8 mouse cellular contexts compared by ENCODE assay signal in the genomic region with DNA sequence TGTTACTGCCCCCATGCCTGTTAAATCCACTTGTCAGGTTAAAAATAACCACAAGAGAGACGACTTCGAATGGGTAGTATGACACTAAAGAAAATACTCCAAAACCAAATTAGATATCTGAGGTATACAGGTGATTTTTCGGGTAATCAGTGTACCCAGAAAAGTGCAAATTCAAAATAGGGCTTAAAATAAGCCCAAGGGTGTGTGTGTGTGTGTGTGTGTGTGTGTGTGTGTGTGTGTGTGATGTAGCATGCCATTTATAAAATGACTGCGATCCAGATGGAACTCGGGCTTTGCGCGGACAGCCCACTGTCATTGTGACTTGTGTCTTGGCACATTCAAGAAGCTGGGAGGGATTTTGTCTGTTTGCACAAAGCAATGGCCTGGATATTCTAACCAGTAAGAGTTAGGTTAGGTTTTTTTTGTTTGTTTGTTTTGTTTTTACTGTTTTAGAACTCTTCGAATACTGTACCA. TPM values are rescaled to one million over a fixed set of nuclear protein-coding genes. Genes with fewer than 3 reads are reported as not detected.
DNase-seq lines count a peak whose midpoint lies in the region; ATAC-seq and TF ChIP-seq lines count a peak whose summit lies in the region.

No protein-coding gene starts in this region.

- peak overlapping the region; percentile 76 for H3K9ac ChIP-seq in MEL (ENCODE audit: control insufficient read depth, low read depth, low read length, poor library complexity, severe bottlenecking)
- peak overlapping the region; percentile 83 for H3K9ac ChIP-seq in embryonic facial prominence, embryonic 15.5 days
- H3K9ac ChIP-seq in intestine, embryonic 15.5 days = peak overlapping the region; percentile 97
- H3K9ac ChIP-seq in lung, postnatal 0 days (replicated peaks; ENCODE audit: low read depth) = peak overlapping the region; percentile 84
- peak overlapping the region; percentile 79 for H3K9ac ChIP-seq in stomach, embryonic 15.5 days

- no peak overlapping the region for H3K27ac ChIP-seq in MEL (ENCODE audit: control insufficient read depth, low read depth, low read length)
- peak overlapping the region; percentile 95 for H3K27ac ChIP-seq in embryonic facial prominence, embryonic 15.5 days (replicated peaks)
- H3K27ac ChIP-seq in intestine, embryonic 15.5 days = peak overlapping the region; percentile 99; the same call in 1 of the 2 replicates
- peak overlapping the region; percentile 98 for H3K27ac ChIP-seq in lung, postnatal 0 days (ENCODE audit: low read length)
- peak overlapping the region; percentile 95 for H3K27ac ChIP-seq in stomach, embryonic 15.5 days

- intact Hi-C loops in heart, postnatal 36 days (cut with DNase I) = loop anchor here (2.0 kb wide), 1 partner anchor 22 kb away; no protein-coding TSS in a partner anchor

- H3K4me2 ChIP-seq in embryonic facial prominence, embryonic 15.5 days (replicated peaks) = peak overlapping the region; percentile 76
- peak overlapping the region; percentile 68 for H3K4me2 ChIP-seq in intestine, embryonic 15.5 days (replicated peaks)
- H3K4me2 ChIP-seq in lung, postnatal 0 days (replicated peaks; ENCODE audit: low read depth, low read length) = peak overlapping the region; percentile 79
- peak overlapping the region; percentile 81 for H3K4me2 ChIP-seq in stomach, embryonic 15.5 days

- no peak for ATAC-seq in embryonic facial prominence, embryonic 15.5 days (ENCODE audit: insufficient number of reproducible peaks, low FRiP score, low TSS enrichment, low read depth)
- no peak for ATAC-seq in intestine, embryonic 15.5 days
- ATAC-seq in lung, postnatal 0 days = no peak
- no peak for ATAC-seq in stomach, embryonic 15.5 days (ENCODE audit: insufficient read depth, low FRiP score, low read depth)

- peaks cover 0 to 7% of the 10 kb centered on the region in 2 experiments; a peak in 3 of 4 replicates for H3K4me1 ChIP-seq in MEL (ENCODE audit: control insufficient read depth in 1 of 2, insufficient read depth in 2 of 2, low read length in 2 of 2)
- H3K4me1 ChIP-seq in embryonic facial prominence, embryonic 15.5 days = peaks cover 10% of the 10 kb centered on the region
- H3K4me1 ChIP-seq in intestine, embryonic 15.5 days (replicated peaks) = 0 out of 2 replicates have a peak, but pooled peaks cover 3% of the 10 kb centered on the region
- no peaks in the 10 kb centered on the region for H3K4me1 ChIP-seq in lung, postnatal 0 days (ENCODE audit: insufficient read depth, low read depth, low read length)
- H3K4me1 ChIP-seq in stomach, embryonic 15.5 days = peaks cover 5% of the 10 kb centered on the region; the same call in 1 of the 2 replicates

- peaks cover 47% of the 10 kb centered on the region for H3K79me2 ChIP-seq in MEL (ENCODE audit: control insufficient read depth, insufficient read depth, low read length, poor library complexity)

- peak; percentile 28 to 49 for DNase-seq in heart, adult 18-20 months
- DNase-seq in heart, postnatal 36 days = no peak
- DNase-seq in MEL (ENCODE audit: low read depth, low spot score) = peak; percentile 62
- peak; percentile 87 for DNase-seq in lung, postnatal 0 days (ENCODE audit: low spot score)
- no peak for DNase-seq in frontal cortex, postnatal 25 days (ENCODE audit: low spot score in 2 of 2)

- peak overlapping the region; percentile 62 to 79 for H3K4me3 ChIP-seq in MEL (ENCODE audit: control insufficient read depth in 1 of 2, insufficient read depth in 1 of 2, low read depth in 2 of 2, low read length in 2 of 2)
- peak overlapping the region; percentile 99 for H3K4me3 ChIP-seq in embryonic facial prominence, embryonic 15.5 days (replicated peaks)
- peak overlapping the region; percentile 100 for H3K4me3 ChIP-seq in intestine, embryonic 15.5 days (replicated peaks)
- H3K4me3 ChIP-seq in lung, postnatal 0 days (ENCODE audit: low read depth, low read length) = peak overlapping the region; percentile 91
- peak overlapping the region; percentile 88 for H3K4me3 ChIP-seq in stomach, embryonic 15.5 days (replicated peaks)

- no peaks in the 10 kb centered on the region for H3K9me3 ChIP-seq in MEL (replicated peaks; ENCODE audit: insufficient read depth, low read length)
- H3K9me3 ChIP-seq in embryonic facial prominence, embryonic 15.5 days (replicated peaks) = no peaks in the 10 kb centered on the region
- H3K9me3 ChIP-seq in intestine, embryonic 15.5 days = no peaks in the 10 kb centered on the region
- H3K9me3 ChIP-seq in lung, postnatal 0 days (ENCODE audit: low read length) = no peaks in the 10 kb centered on the region
- no peaks in the 10 kb centered on the region for H3K9me3 ChIP-seq in stomach, embryonic 15.5 days

- TF ChIP-seq RAD21 in MEL (IDR thresholded peaks at IDR 0.05; ENCODE audit: low read depth, low read length) = no peak

- 7% methylated on average over 8 of the region's 8 CpGs for WGBS in embryonic facial prominence, embryonic 15.5 days
- WGBS in intestine, embryonic 15.5 days = 5% methylated on average over 8 of the region's 8 CpGs
- WGBS in lung, postnatal 0 days = 3% methylated on average over 8 of the region's 8 CpGs
- WGBS in stomach, embryonic 15.5 days = 7% methylated on average over 8 of the region's 8 CpGs

- H3K27me3 ChIP-seq in MEL (ENCODE audit: control insufficient read depth in 1 of 2, insufficient read depth in 2 of 2, low read length in 2 of 2) = no peaks in the 10 kb centered on the region
- no peaks in the 10 kb centered on the region for H3K27me3 ChIP-seq in embryonic facial prominence, embryonic 15.5 days
- H3K27me3 ChIP-seq in intestine, embryonic 15.5 days (replicated peaks) = no peaks in the 10 kb centered on the region
- H3K27me3 ChIP-seq in lung, postnatal 0 days (replicated peaks; ENCODE audit: insufficient read depth, low read length) = no peaks in the 10 kb centered on the region
- H3K27me3 ChIP-seq in stomach, embryonic 15.5 days (replicated peaks) = no peaks in the 10 kb centered on the region

- peaks cover 0 to 15% of the 10 kb centered on the region in 2 experiments; a peak in 2 of 4 replicates for H3K36me3 ChIP-seq in MEL (ENCODE audit: control insufficient read depth in 1 of 2, insufficient read depth in 2 of 2, low read length in 2 of 2)
- H3K36me3 ChIP-seq in embryonic facial prominence, embryonic 15.5 days = no peaks in the 10 kb centered on the region
- 0 out of 2 replicates have a peak, but pooled peaks cover 4% of the 10 kb centered on the region for H3K36me3 ChIP-seq in intestine, embryonic 15.5 days
- H3K36me3 ChIP-seq in lung, postnatal 0 days (ENCODE audit: insufficient read depth, low read length) = no peaks in the 10 kb centered on the region
- H3K36me3 ChIP-seq in stomach, embryonic 15.5 days = no peaks in the 10 kb centered on the region

- TF ChIP-seq POLR2A in MEL (IDR thresholded peaks at IDR 0.05; ENCODE audit: control insufficient read depth in 1 of 2, insufficient read depth in 1 of 2, low read depth in 1 of 2, low read length in 2 of 2, poor library complexity in 1 of 2) = no peak

- no peak for TF ChIP-seq EP300 in MEL (IDR thresholded peaks at IDR 0.05; ENCODE audit: low read depth in 1 of 2, low read length in 2 of 2)
- no peak for TF ChIP-seq EP300 in lung, postnatal 0 days (IDR thresholded peaks at IDR 0.05)

- TF ChIP-seq CTCF in MEL (IDR thresholded peaks at IDR 0.05 in 2 of 3, conservative IDR thresholded peaks at IDR 0.05 in 1 of 3; ENCODE audit: control insufficient read depth in 1 of 3, insufficient read depth in 1 of 3, low read depth in 2 of 3, low read length in 3 of 3, poor library complexity in 1 of 3, severe bottlenecking in 1 of 3) = no peak
- no peak for TF ChIP-seq CTCF in lung, postnatal 0 days (IDR thresholded peaks at IDR 0.05)

TF ChIP-seq in MEL, 35 proteins besides CTCF, POLR2A, EP300 and RAD21 (continues in another document):
- TF ChIP-seq RCOR1 (IDR thresholded peaks at IDR 0.05; ENCODE audit: low read depth, low read length) (no peak), CHD2 (IDR thresholded peaks at IDR 0.05; ENCODE audit: low read length) (no peak), POLR2AphosphoS2 (IDR thresholded peaks at IDR 0.05; ENCODE audit: low read length) (no peak; the same call in 1 of the 2 replicates), TCF12 (IDR thresholded peaks at IDR 0.05; ENCODE audit: low read depth, low read length) (no peak)

RNA-seq across cellular contexts. Expression of gene Stard7, which starts 1.1 kb away (rescaled TPM):
- total RNA-seq in heart, adult 18-20 months (2021) = 100 to 1,000 TPM; 157 to 176 TPM
- total RNA-seq in heart, postnatal 36 days (2021) = 100 to 1,000 TPM; 157 to 170 TPM
- 87.9 and 88.0 TPM in 2 replicates for total RNA-seq in MEL (2012; rRNA removed)
- 100 to 1,000 TPM in 1 of 2 experiments, 10 to 100 TPM in 1; 87.7 to 134 TPM for polyA plus RNA-seq in MEL (2012; ENCODE audit: insufficient read depth in 1 of 2, insufficient read length in 2 of 2, low read depth in 1 of 2, low replicate concordance in 2 of 2, missing spikeins in 1 of 2)
- 63.5 and 67.6 TPM in 2 replicates for polyA plus RNA-seq in embryonic facial prominence, embryonic 15.5 days (2015; fragmentation: Nextera tagmentation; extraction: Ambion mirVana)
- polyA plus RNA-seq in intestine, embryonic 15.5 days (2015; fragmentation: Nextera tagmentation; extraction: Ambion mirVana) = 89.1 and 89.5 TPM in 2 replicates
- 34.2 and 37.9 TPM in 2 replicates for polyA plus RNA-seq in lung, postnatal 0 days (2015; fragmentation: Nextera tagmentation; extraction: Ambion mirVana)
- polyA plus RNA-seq in stomach, embryonic 15.5 days (2015; fragmentation: Nextera tagmentation; extraction: Ambion mirVana) = 73.7 and 81.4 TPM in 2 replicates

RNA-seq across cellular contexts. Expression of gene Tmem127, which starts 23.4 kb away (rescaled TPM):
- total RNA-seq in heart, adult 18-20 months (2021) = 10 to 100 TPM; 26.4 to 28.8 TPM
- 10 to 100 TPM; 27.9 to 28.3 TPM for total RNA-seq in heart, postnatal 36 days (2021)
- 8.3 and 10.3 TPM in 2 replicates for total RNA-seq in MEL (2012; rRNA removed)
- 10 to 100 TPM in 1 of 2 experiments, not detected in 1; 16.6 TPM for polyA plus RNA-seq in MEL (2012; ENCODE audit: insufficient read depth in 1 of 2, insufficient read length in 2 of 2, low read depth in 1 of 2, low replicate concordance in 2 of 2, missing spikeins in 1 of 2)
- polyA plus RNA-seq in embryonic facial prominence, embryonic 15.5 days (2015; fragmentation: Nextera tagmentation; extraction: Ambion mirVana) = 30.3 and 30.9 TPM in 2 replicates
- polyA plus RNA-seq in intestine, embryonic 15.5 days (2015; fragmentation: Nextera tagmentation; extraction: Ambion mirVana) = 28.3 and 28.5 TPM in 2 replicates
- polyA plus RNA-seq in lung, postnatal 0 days (2015; fragmentation: Nextera tagmentation; extraction: Ambion mirVana) = 30.4 and 32.9 TPM in 2 replicates
- polyA plus RNA-seq in stomach, embryonic 15.5 days (2015; fragmentation: Nextera tagmentation; extraction: Ambion mirVana) = 29.2 and 29.4 TPM in 2 replicates

RNA-seq across cellular contexts. Expression of gene Ciao1, which starts 23.5 kb away (rescaled TPM):
- 10 to 100 TPM; 56.2 to 68.7 TPM for total RNA-seq in heart, adult 18-20 months (2021)
- total RNA-seq in heart, postnatal 36 days (2021) = 10 to 100 TPM; 60.5 to 63.5 TPM
- total RNA-seq in MEL (2012; rRNA removed) = 77.8 and 86.3 TPM in 2 replicates
- polyA plus RNA-seq in MEL (2012; ENCODE audit: insufficient read depth in 1 of 2, insufficient read length in 2 of 2, low read depth in 1 of 2, low replicate concordance in 2 of 2, missing spikeins in 1 of 2) = 10 to 100 TPM in 1 of 2 experiments, not detected in 1; 83.8 TPM
- polyA plus RNA-seq in embryonic facial prominence, embryonic 15.5 days (2015; fragmentation: Nextera tagmentation; extraction: Ambion mirVana) = 65.7 and 73.8 TPM in 2 replicates
- polyA plus RNA-seq in intestine, embryonic 15.5 days (2015; fragmentation: Nextera tagmentation; extraction: Ambion mirVana) = 60.2 and 60.9 TPM in 2 replicates
- polyA plus RNA-seq in lung, postnatal 0 days (2015; fragmentation: Nextera tagmentation; extraction: Ambion mirVana) = 54.4 and 61.4 TPM in 2 replicates
- 52.3 and 61.7 TPM in 2 replicates for polyA plus RNA-seq in stomach, embryonic 15.5 days (2015; fragmentation: Nextera tagmentation; extraction: Ambion mirVana)

Comparison
In these comparisons a context has a peak if more than half of its experiments do, and no peak if none do; other contexts are left out.
1. DNase-seq: peak in heart, adult 18-20 months (2 of 2), MEL (single experiment) and lung, postnatal 0 days (single experiment); none in heart, postnatal 36 days (0 of 2) and frontal cortex, postnatal 25 days (0 of 2).
2. Peak in every context shown above with its lines, with median percentiles within 50 percentile points of each other: H3K4me3 ChIP-seq, H3K9ac ChIP-seq and H3K4me2 ChIP-seq.